Mouse (Mus musculus): ENCODE data around the gene Map4k5.

DNA sequence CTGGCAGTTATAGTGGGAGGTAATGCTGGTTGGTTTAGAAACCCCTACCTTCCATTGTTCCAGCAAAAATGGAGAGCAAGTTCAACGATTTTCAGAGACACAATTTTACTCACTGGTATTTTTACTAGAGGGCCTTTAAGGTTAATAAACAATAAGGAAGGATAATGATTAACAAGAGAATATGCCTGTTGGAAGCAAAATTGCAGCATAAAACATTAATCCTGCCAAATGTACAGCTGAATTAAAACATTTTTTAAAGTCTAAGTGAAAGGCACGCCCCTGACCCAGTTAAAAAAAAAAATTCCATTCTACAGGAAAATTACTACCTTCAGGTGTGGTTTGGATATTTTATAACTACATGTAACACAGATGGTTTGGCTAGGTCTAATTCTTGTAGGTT, 115.0 kb downstream of the Map4k5 start:
- TF ChIP-seq GATA1 (IDR thresholded peaks at IDR 0.05; ENCODE audit: borderline replicate concordance, low read length), result no peak
- no peak for TF ChIP-seq FLI1 (IDR thresholded peaks at IDR 0.05; ENCODE audit: low read length)

Measured in megakaryocyte, embryonic 14.5 days (primary cell).